Mouse (Mus musculus): ENCODE results near the gene Ccdc32.

- TF ChIP-seq POLR2A (IDR thresholded peaks at IDR 0.05; ENCODE audit: low read depth, low read length) (no peak), CTCF (conservative IDR thresholded peaks at IDR 0.05; ENCODE audit: insufficient read depth, insufficient read length, low read depth, low read length) (0 out of 2 replicates have a peak, but pooled peaks have one; percentile 5)
Observed at GRCm38 (mm10) chr2:119040882-119041281, 11.7 kb upstream of the Ccdc32 start.
